Mouse (Mus musculus) ES-E14 (cell line): ENCODE data around the gene Serpina6.

Source experiments
- ZC3H11A ChIP-seq: IDR thresholded peaks from 2 replicates; pipeline ENCODE4 v1.6.1; 2012; ENCODE audit warnings: low read depth, mild to moderate bottlenecking, inconsistent platforms, low read length, borderline replicate concordance
- ZNF384 ChIP-seq: IDR thresholded peaks from 2 replicates; pipeline ENCODE4 v1.6.1; 2012; ENCODE audit warnings: low read depth, low read length, inconsistent platforms

- TF ChIP-seq ZC3H11A (no peak), ZNF384 (no peak)
Observed at GRCm38 (mm10) chr12:103676039-103676438, 19.0 kb upstream of the Serpina6 start, which contains the start of gene Serpina16.
